17 mouse cellular contexts compared by ENCODE assay signal in the genomic region with DNA sequence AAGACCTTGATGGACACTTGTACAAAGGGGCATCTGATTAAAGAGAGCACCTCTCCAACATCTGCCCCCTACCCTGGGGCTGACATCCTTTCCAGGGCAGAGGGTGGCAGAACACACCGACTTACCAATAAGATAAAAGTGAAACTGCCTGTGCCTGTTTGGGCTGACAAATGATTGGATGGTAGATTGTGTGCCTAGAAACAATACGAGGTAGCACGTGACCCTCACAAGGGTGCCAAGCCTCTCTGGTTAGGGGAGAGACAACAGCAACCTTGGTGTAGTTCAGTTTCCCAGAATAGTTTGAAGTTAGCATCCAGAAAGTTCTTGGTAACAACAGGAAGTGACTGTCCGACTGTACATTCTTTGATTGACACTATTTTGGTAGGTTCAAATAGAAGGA.
A peak's percentile ranks its signal among the peaks of the same experiment; 100 is the strongest.
DNase-seq lines count a peak whose midpoint lies in the region; ATAC-seq and TF ChIP-seq lines count a peak whose summit lies in the region.
"Had no signal": no experiment of that assay in that cellular context is flagged by ENCODE, and none has a peak within 500 bp of the region (broad histone marks: within the 10 kb centered on the region; RNA-seq: fewer than 3 reads in every experiment).

No protein-coding gene starts in this region.

- peaks cover 10% of the 10 kb centered on the region; the same call in 1 of the 2 replicates for H3K4me1 ChIP-seq in lung, adult 2 months (ENCODE audit: control insufficient read depth, insufficient read depth, low read length)

- WGBS in lung, adult 2 months: 38% methylated on average over 4 of the region's 4 CpGs

- H3K4me3 ChIP-seq in lung, adult 2 months (replicated peaks; ENCODE audit: extremely low read depth, low read depth, low read length): no peak overlapping the region
- H3K4me3 ChIP-seq: intestine, embryonic 15.5 days had no signal

- no peak for TF ChIP-seq POLR2A in lung, adult 2 months (IDR thresholded peaks at IDR 0.05; ENCODE audit: borderline replicate concordance, extremely low read depth, low read depth, low read length)

- DNase-seq in heart, adult 11 months: peak; percentile 72
- DNase-seq in heart, postnatal 10 days: no peak
- peak; percentile 10 for DNase-seq in lung, postnatal 14 days
- no peak for DNase-seq in lung, adult 2 months
- DNase-seq in thymus, postnatal 10 days (ENCODE audit: low spot score in 2 of 2): no peak
- DNase-seq: adrenal gland, adult 8-10 months; adrenal gland, postnatal 25 days; cerebellum, adult 11-12 months; cerebellum, adult 8-10 months; cerebellum, postnatal 10 days; cerebellum, postnatal 36 days; gastrocnemius, postnatal 10 days; gastrocnemius, postnatal 36 days had no signal

- intact Hi-C loops in heart, postnatal 10 days (cut with DNase I): no loop called here

- TF ChIP-seq CTCF in lung, adult 2 months (IDR thresholded peaks at IDR 0.05; ENCODE audit: insufficient read depth, low read length): no peak

- ATAC-seq in common myeloid progenitor, adult 5-6 weeks (replicated peaks; ENCODE audit: low read depth, poor library complexity, severe bottlenecking): 0 out of 2 replicates have a peak, but pooled peaks have one; percentile 29
- ATAC-seq: forebrain, embryonic 13.5 days; forebrain, embryonic 16.5 days; intestine, embryonic 15.5 days had no signal

Comparison
In these comparisons a context has a peak if more than half of its experiments do, and no peak if none do; other contexts are left out.
1. DNase-seq: peak in heart, adult 11 months (single experiment) and lung, postnatal 14 days (single experiment); none in heart, postnatal 10 days (0 of 2), lung, adult 2 months (single experiment) and thymus, postnatal 10 days (0 of 2).